Mouse (Mus musculus): ENCODE data around the gene Mmd.

GRCm38 (mm10) chr11:90235221-90235620 is 14.0 kb upstream of the Mmd start:
- no peak for TF ChIP-seq CTCF (IDR thresholded peaks at IDR 0.05; ENCODE audit: low read depth, low read length)
- no peak for TF ChIP-seq GATA1 (IDR thresholded peaks at IDR 0.05; ENCODE audit: borderline replicate concordance, low read length)
- TF ChIP-seq TAL1 (conservative IDR thresholded peaks at IDR 0.05; ENCODE audit: low read depth, low read length), result no peak
- no peak for TF ChIP-seq POLR2AphosphoS5 (IDR thresholded peaks at IDR 0.05; ENCODE audit: insufficient replicate concordance, low read depth, low read length)
- TF ChIP-seq GATA2 (IDR thresholded peaks at IDR 0.05; ENCODE audit: borderline replicate concordance, low read depth, low read length), result no peak

Measured in G1E (cell line).